Mouse (Mus musculus): ENCODE measurements around the gene Rplp0. TPM values are rescaled to one million over a fixed set of nuclear protein-coding genes. Genes with fewer than 3 reads are reported as not detected.

Rplp0 gene
- polyA plus RNA-seq, 1 experiment from 2014 or later: 832 TPM

- 37% methylated on average over 5 of the region's 5 CpGs for WGBS
- TF ChIP-seq CTCF (IDR thresholded peaks at IDR 0.05; ENCODE audit: low read depth): no peak
- Histone ChIP-seq H3K36me3 (ENCODE audit: control insufficient read depth, insufficient read depth) (peaks cover 30% of the 10 kb centered on the region), H3K9me3 (ENCODE audit: control insufficient read depth) (no peaks in the 10 kb centered on the region), H3K4me3 (ENCODE audit: low read depth, low read length) (no peak overlapping the region), H3K4me2 (replicated peaks; ENCODE audit: low read depth) (peak overlapping the region; percentile 95; the same call in 1 of the 2 replicates), H3K9ac (ENCODE audit: low read depth, low read length) (no peak overlapping the region), H3K4me1 (replicated peaks; ENCODE audit: control insufficient read depth, insufficient read depth, low read length) (peaks cover 6% of the 10 kb centered on the region; the same call in 1 of the 2 replicates), H3K27ac (ENCODE audit: low read depth, low read length) (no peak overlapping the region), H3K27me3 (replicated peaks; ENCODE audit: control insufficient read depth, insufficient read depth, low read length) (no peaks in the 10 kb centered on the region)
- no peak for ATAC-seq
Measured at GRCm38 (mm10) chr5:115563771-115564585, 4.7 kb downstream of the Rplp0 start.

- Histone ChIP-seq H3K27me3 (replicated peaks; ENCODE audit: control insufficient read depth, insufficient read depth, low read length) (no peaks in the 10 kb centered on the region), H3K27ac (ENCODE audit: low read depth, low read length) (peak within 1 kb of the TSS; percentile 46), H3K4me1 (replicated peaks; ENCODE audit: control insufficient read depth, insufficient read depth, low read length) (peaks cover 6% of the 10 kb centered on the region; the same call in 1 of the 2 replicates), H3K4me2 (replicated peaks; ENCODE audit: low read depth) (peak within 1 kb of the TSS; percentile 95), H3K4me3 (ENCODE audit: low read depth, low read length) (peak within 1 kb of the TSS; percentile 92), H3K9ac (ENCODE audit: low read depth, low read length) (peak within 1 kb of the TSS; percentile 88), H3K36me3 (ENCODE audit: control insufficient read depth, insufficient read depth) (peaks cover 30% of the 10 kb centered on the region), H3K9me3 (ENCODE audit: control insufficient read depth) (no peaks in the 10 kb centered on the region)
- peak; percentile 74 for ATAC-seq
- peak; percentile 70 for TF ChIP-seq CTCF (IDR thresholded peaks at IDR 0.05; ENCODE audit: low read depth)
- 2% methylated on average over 51 of the region's 55 CpGs for WGBS
Measured at GRCm38 (mm10) chr5:115564737-115565393, 5.6 kb downstream of the Rplp0 start, which contains the start of gene Gcn1l1. Gcn1l1 (plus strand) TSS chr5:115565254.

- peak overlapping the region; percentile 95 for H3K4me2 ChIP-seq (replicated peaks; ENCODE audit: low read depth)
- H3K9me3 ChIP-seq (ENCODE audit: control insufficient read depth): no peaks in the 10 kb centered on the region
- peak overlapping the region; percentile 46 for H3K27ac ChIP-seq (ENCODE audit: low read depth, low read length)
- ATAC-seq: peak; percentile 5
- H3K4me1 ChIP-seq (replicated peaks; ENCODE audit: control insufficient read depth, insufficient read depth, low read length): peaks cover 6% of the 10 kb centered on the region; the same call in 1 of the 2 replicates
- peak overlapping the region; percentile 92 for H3K4me3 ChIP-seq (ENCODE audit: low read depth, low read length)
- no peaks in the 10 kb centered on the region for H3K27me3 ChIP-seq (replicated peaks; ENCODE audit: control insufficient read depth, insufficient read depth, low read length)
- WGBS: under 1% methylated on average over 40 of the region's 46 CpGs
- no peak for TF ChIP-seq CTCF (IDR thresholded peaks at IDR 0.05; ENCODE audit: low read depth)
- peaks cover 30% of the 10 kb centered on the region for H3K36me3 ChIP-seq (ENCODE audit: control insufficient read depth, insufficient read depth)
- H3K9ac ChIP-seq (ENCODE audit: low read depth, low read length): peak overlapping the region; percentile 88
Measured at GRCm38 (mm10) chr5:115565403-115565802, 6.1 kb downstream of the Rplp0 start.

GRCm38 (mm10) chr5:115568681-115569080 is 9.4 kb downstream of the Rplp0 start:
- ATAC-seq: peak; percentile 42; the same call in 1 of the 2 replicates
- TF ChIP-seq CTCF (IDR thresholded peaks at IDR 0.05; ENCODE audit: low read depth): no peak

GRCm38 (mm10) chr5:115569308-115569707 is 10.0 kb downstream of the Rplp0 start:
- no peak overlapping the region for H3K27ac ChIP-seq (ENCODE audit: low read depth, low read length)
- TF ChIP-seq CTCF (IDR thresholded peaks at IDR 0.05; ENCODE audit: low read depth): no peak
- H3K36me3 ChIP-seq (ENCODE audit: control insufficient read depth, insufficient read depth): peaks cover 32% of the 10 kb centered on the region
- peaks cover 6% of the 10 kb centered on the region; the same call in 1 of the 2 replicates for H3K4me1 ChIP-seq (replicated peaks; ENCODE audit: control insufficient read depth, insufficient read depth, low read length)
- H3K27me3 ChIP-seq (replicated peaks; ENCODE audit: control insufficient read depth, insufficient read depth, low read length): no peaks in the 10 kb centered on the region
- ATAC-seq: no peak
- H3K4me3 ChIP-seq (ENCODE audit: low read depth, low read length): no peak overlapping the region
- no peak overlapping the region for H3K9ac ChIP-seq (ENCODE audit: low read depth, low read length)
- no peaks in the 10 kb centered on the region for H3K9me3 ChIP-seq (ENCODE audit: control insufficient read depth)
- no peak overlapping the region for H3K4me2 ChIP-seq (replicated peaks; ENCODE audit: low read depth)
- WGBS: 63% methylated on average over 11 of the region's 11 CpGs

More at GRCm38 (mm10) chr5:115568681-115569080, 9.4 kb downstream of the Rplp0 start:
- 29% methylated on average over 10 of the region's 10 CpGs for WGBS
- H3K4me1 ChIP-seq (replicated peaks; ENCODE audit: control insufficient read depth, insufficient read depth, low read length): peaks cover 6% of the 10 kb centered on the region; the same call in 1 of the 2 replicates
- H3K9me3 ChIP-seq (ENCODE audit: control insufficient read depth): no peaks in the 10 kb centered on the region
- H3K36me3 ChIP-seq (ENCODE audit: control insufficient read depth, insufficient read depth): peaks cover 29% of the 10 kb centered on the region
- H3K4me2 ChIP-seq (replicated peaks; ENCODE audit: low read depth): 0 out of 2 replicates have a peak overlapping the region, but pooled peaks have one; percentile 9
- H3K27me3 ChIP-seq (replicated peaks; ENCODE audit: control insufficient read depth, insufficient read depth, low read length): no peaks in the 10 kb centered on the region
- H3K27ac ChIP-seq (ENCODE audit: low read depth, low read length): peak overlapping the region; percentile 2
- no peak overlapping the region for H3K4me3 ChIP-seq (ENCODE audit: low read depth, low read length)
- H3K9ac ChIP-seq (ENCODE audit: low read depth, low read length): no peak overlapping the region

GRCm38 (mm10) chr5:115569721-115570120 is 10.5 kb downstream of the Rplp0 start:
- no peak for ATAC-seq
- Histone ChIP-seq H3K27me3 (replicated peaks; ENCODE audit: control insufficient read depth, insufficient read depth, low read length) (no peaks in the 10 kb centered on the region), H3K4me2 (replicated peaks; ENCODE audit: low read depth) (no peak overlapping the region), H3K4me1 (replicated peaks; ENCODE audit: control insufficient read depth, insufficient read depth, low read length) (peaks cover 6% of the 10 kb centered on the region; the same call in 1 of the 2 replicates), H3K36me3 (ENCODE audit: control insufficient read depth, insufficient read depth) (peaks cover 36% of the 10 kb centered on the region), H3K4me3 (ENCODE audit: low read depth, low read length) (no peak overlapping the region), H3K27ac (ENCODE audit: low read depth, low read length) (no peak overlapping the region), H3K9ac (ENCODE audit: low read depth, low read length) (no peak overlapping the region), H3K9me3 (ENCODE audit: control insufficient read depth) (no peaks in the 10 kb centered on the region)
- no peak for TF ChIP-seq CTCF (IDR thresholded peaks at IDR 0.05; ENCODE audit: low read depth)
- 95% methylated on average over 4 of the region's 4 CpGs for WGBS

All from intestine, postnatal 0 days (tissue).